Mouse (Mus musculus) bone marrow macrophage, adult 2 months (primary cell): Measurements from ENCODE around the gene Tcea3. TPM values are rescaled to one million over a fixed set of nuclear protein-coding genes. Genes with fewer than 3 reads are reported as not detected.
A peak's percentile ranks its signal among the peaks of the same experiment; 100 is the strongest.

Experiments
- H3K27ac ChIP-seq: 2 replicates; pipeline ENCODE4 v1.5.1; 2012; ENCODE audit warnings: low read depth, low read length; ENCODE audit not compliant: insufficient read depth
- H3K4me1 ChIP-seq: 2 replicates; pipeline ENCODE4 v1.6.1; 2012; ENCODE audit warnings: low read length; ENCODE audit not compliant: control insufficient read depth, insufficient read depth
- H3K4me3 ChIP-seq: 2 replicates; pipeline ENCODE4 v1.5.1; 2012; ENCODE audit warnings: mild to moderate bottlenecking, low read length, moderate library complexity; ENCODE audit not compliant: insufficient read depth
- CTCF ChIP-seq: IDR thresholded peaks from 2 replicates; pipeline ENCODE4 v1.5.1; 2012; ENCODE audit warnings: low read depth, mild to moderate bottlenecking, low read length, moderate library complexity
- POLR2A ChIP-seq: IDR thresholded peaks from 2 replicates; pipeline ENCODE4 v1.6.1; 2012; ENCODE audit warnings: mild to moderate bottlenecking, low read depth, low read length, borderline replicate concordance
- polyA plus RNA-seq: library from polyadenylated mRNA; stranded (reverse); fragments of >200 nt; gene quantifications from 2 replicates; pipeline ENCODE4 v1.2.4, GENCODE M21; 2012; ENCODE audit not compliant: missing spikeins, insufficient read depth, insufficient read length

Tcea3 gene
- polyA plus RNA-seq, 1 experiment, result 6.9 TPM

DNA sequence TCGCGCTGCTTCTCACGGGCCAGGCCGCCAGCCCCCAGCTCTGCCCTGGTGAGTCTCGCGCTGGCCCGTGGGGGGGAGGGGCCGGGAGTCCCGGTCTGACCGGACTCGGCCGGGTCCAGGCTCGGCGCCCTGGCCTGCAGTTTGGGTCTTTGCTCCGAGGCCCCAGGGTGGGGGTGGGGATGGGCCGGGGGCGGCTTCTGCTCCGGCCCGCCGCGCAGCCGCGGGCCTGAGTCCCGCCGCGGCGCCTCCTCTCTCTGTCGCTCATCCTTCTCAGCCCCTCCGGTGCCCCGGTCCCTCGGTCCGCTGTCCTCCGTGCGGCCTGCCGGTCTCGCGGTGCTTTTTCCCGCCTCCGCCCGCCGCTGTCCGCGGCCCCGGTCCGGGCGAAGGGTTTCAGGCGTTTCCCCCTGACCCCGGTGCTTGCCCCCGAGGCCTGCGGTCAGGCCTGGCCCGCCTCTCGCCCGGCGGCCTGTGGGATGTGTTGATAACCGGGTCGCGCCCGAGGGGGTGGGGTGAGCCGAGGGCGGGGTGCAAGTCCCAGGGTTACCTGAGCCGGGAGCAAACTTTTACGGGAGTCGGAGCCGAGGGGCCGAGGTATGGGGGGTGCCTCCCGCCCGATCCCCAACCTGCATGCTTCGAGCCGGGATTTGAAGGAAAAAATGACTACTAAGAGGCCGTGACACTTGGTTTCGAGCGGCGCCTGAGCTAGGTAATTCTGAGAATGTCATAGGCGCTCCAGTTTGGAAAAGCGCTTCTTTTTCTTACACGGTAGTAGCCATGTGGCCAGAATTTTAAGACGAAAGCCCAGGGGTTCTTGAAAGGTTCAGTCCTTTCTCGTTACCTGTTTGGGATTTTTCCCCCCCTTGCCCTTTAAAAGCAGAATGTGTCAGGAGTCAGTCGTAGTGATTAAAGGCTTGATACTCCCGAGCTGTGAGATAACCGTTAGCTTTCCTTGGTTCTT lies 63.8 kb downstream of the Tcea3 start:
- H3K4me1 ChIP-seq, result peaks cover 11% of the 10 kb centered on the region
- no peak for TF ChIP-seq CTCF
- TF ChIP-seq POLR2A, result no peak
- H3K27ac ChIP-seq, result peak overlapping the region; percentile 81
- H3K4me3 ChIP-seq, result peak overlapping the region; percentile 93

- H3K4me1 ChIP-seq, result peaks cover 11% of the 10 kb centered on the region
- H3K27ac ChIP-seq, result no peak overlapping the region
- TF ChIP-seq CTCF (no peak), POLR2A (no peak)
- no peak overlapping the region for H3K4me3 ChIP-seq
Measured at GRCm38 (mm10) chr4:136312616-136313015, 65.1 kb downstream of the Tcea3 start.

DNA sequence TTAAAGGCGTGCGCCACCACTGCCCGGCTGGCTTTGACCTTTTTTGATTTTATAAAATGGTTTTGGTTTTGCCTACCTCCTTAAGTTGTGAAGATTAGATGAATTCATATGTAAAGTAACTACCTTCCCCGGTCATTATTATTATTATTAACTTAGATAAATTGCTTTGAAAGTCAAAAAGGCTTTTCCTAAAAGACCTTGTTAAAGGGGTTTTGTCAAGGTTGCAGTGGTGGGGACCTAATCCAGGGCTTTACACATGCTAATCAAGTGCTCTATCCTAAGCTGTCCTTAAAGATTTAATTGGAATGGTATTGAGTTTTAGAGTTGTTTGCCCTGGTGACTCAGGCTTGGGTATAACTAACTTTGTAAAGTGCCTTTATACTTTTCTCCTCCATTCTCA lies 70.1 kb downstream of the Tcea3 start:
- Histone ChIP-seq H3K4me3 (no peak overlapping the region), H3K27ac (no peak overlapping the region), H3K4me1 (peaks cover 26% of the 10 kb centered on the region)
- no peak for TF ChIP-seq POLR2A
- TF ChIP-seq CTCF, result no peak

DNA sequence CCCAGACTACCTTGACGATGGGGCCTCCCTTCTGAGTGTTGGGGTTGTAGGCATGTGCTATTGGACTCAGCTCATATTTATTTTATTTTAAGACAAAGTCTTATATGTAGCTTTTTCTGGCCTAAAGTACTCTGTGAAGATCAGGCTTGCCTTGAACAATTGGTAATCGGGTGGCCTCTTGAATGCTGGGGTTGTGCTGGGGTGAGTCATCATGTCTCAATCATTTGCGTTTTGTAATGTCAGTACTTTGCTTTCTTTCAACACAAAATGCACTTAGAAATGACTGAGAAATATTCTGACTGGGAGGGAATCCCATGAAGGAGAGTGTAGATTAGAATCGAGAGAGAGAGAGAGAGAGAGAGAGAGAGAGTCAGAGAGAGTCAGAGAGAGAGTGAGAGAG lies 72.5 kb downstream of the Tcea3 start:
- TF ChIP-seq CTCF, result no peak
- TF ChIP-seq POLR2A, result no peak
- H3K4me3 ChIP-seq, result no peak overlapping the region
- peaks cover 18% of the 10 kb centered on the region for H3K4me1 ChIP-seq
- H3K27ac ChIP-seq, result no peak overlapping the region

- no peak overlapping the region for H3K27ac ChIP-seq
- TF ChIP-seq POLR2A (no peak), CTCF (no peak)
- no peak overlapping the region for H3K4me3 ChIP-seq
- H3K4me1 ChIP-seq, result peaks cover 12% of the 10 kb centered on the region
Measured at GRCm38 (mm10) chr4:136324226-136324625, 76.7 kb downstream of the Tcea3 start.

Other genes with a start within 250 kb of the Tcea3 start
- gene Eloa, start 226.0 kb upstream of the Tcea3 start, polyA plus RNA-seq, result 66.0 and 69.3 TPM in 2 replicates
- 1,501 and 1,718 TPM in 2 replicates for gene Rpl11, start 194.3 kb upstream of the Tcea3 start, polyA plus RNA-seq
- 7.7 and 8.4 TPM in 2 replicates for gene Id3, start 104.2 kb upstream of the Tcea3 start, polyA plus RNA-seq
- gene E2f2, start 75.3 kb upstream of the Tcea3 start, polyA plus RNA-seq, result 20.0 and 20.8 TPM in 2 replicates
- gene Asap3, start 41.4 kb upstream of the Tcea3 start, polyA plus RNA-seq, result 0.37 and 0.78 TPM in 2 replicates
- gene Zfp46, start 37.0 kb downstream of the Tcea3 start, polyA plus RNA-seq, result 7.8 and 8.0 TPM in 2 replicates
- gene Hnrnpr, start 63.2 kb downstream of the Tcea3 start, polyA plus RNA-seq, result 57.9 and 62.2 TPM in 2 replicates
- gene Htr1d, start 175.8 kb downstream of the Tcea3 start, polyA plus RNA-seq, result not detected in 2 replicates
- gene 6030445D17Rik, start 214.5 kb downstream of the Tcea3 start, polyA plus RNA-seq, result not detected in 2 replicates
- gene Luzp1, start 222.0 kb downstream of the Tcea3 start, polyA plus RNA-seq, result 11.9 and 17.2 TPM in 2 replicates